Mouse (Mus musculus) cerebellum, adult 2 months (tissue): ENCODE results near the gene Mpp2.

ENCODE experiments used
- CTCF ChIP-seq: fragments of 200-500 bp; IDR thresholded peaks from 2 replicates; pipeline ENCODE4 v1.5.1; 2011; ENCODE audit warnings: low read depth, mild to moderate bottlenecking, control low read depth, low read length, moderate library complexity, borderline replicate concordance; ENCODE audit not compliant: insufficient read depth
- POLR2A ChIP-seq: fragments of 200-500 bp; IDR thresholded peaks from 2 replicates; pipeline ENCODE4 v1.6.1; 2011; ENCODE audit warnings: low read length, control low read depth, borderline replicate concordance; ENCODE audit not compliant: insufficient read depth

DNA sequence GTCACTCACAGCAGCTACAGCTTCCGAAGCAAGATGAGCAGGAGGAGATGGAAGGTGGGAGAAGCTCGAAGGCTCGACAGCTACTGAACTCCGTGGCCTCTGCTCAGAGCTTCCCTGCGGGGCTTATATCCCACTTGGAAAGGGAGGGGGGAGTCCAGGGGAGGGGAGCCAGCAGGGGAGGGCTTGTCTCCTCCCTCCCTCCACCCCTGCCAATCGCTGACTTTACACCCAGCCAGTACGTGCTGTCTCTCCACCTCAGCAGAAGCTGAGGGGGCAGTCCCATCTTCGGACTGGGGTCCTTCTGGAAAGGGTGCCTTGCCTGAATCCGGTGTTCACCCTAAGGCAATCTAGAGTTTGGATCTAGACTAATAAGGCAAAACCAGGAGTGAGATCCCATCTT is 19.4 kb upstream of the Mpp2 start, which contains the start of gene Pyy:
- TF ChIP-seq CTCF (no peak), POLR2A (no peak)
